Mouse (Mus musculus): ENCODE results near the gene Ear6.

DNA sequence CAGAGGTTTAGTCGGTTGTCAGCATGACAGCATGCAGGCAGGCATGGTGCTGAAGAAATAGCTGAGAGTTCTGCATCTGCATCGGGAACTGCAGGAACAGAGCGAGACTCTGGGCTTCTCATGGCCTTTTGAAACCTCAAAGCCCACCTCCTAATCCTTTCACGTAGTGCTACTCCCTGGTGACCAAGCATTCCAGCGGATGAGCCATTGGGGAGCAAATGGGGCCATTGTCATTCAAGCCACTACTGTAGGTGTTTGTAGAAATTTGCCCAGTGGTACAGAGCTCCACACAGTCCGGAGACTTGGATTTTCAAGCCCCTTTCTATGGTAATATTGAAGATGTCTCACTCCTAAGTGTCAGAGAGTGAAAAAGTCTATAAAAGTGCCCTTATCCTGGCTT, 32.6 kb downstream of the Ear6 start:
- TF ChIP-seq CTCF (IDR thresholded peaks at IDR 0.05) (no peak), EP300 (IDR thresholded peaks at IDR 0.05) (no peak)

Data from lung, postnatal 0 days (tissue).